Mouse (Mus musculus) urinary bladder, adult 18-20 months (tissue): Measurements from ENCODE around the gene Myom1.
A peak's percentile ranks its signal among the peaks of the same experiment; 100 is the strongest.
"Not testable (repeated sequence)": the region's sequence is repeated elsewhere in the genome, so short reads cannot be mapped to it uniquely, and the experiment has no call there.

Source experiments
- DNase-seq, 2 experiments: peaks; one replicate each; pipeline ENCODE4 v3.0.0; 2022; ENCODE audit warnings: low spot score in 2 of 2, mixed read lengths in 2 of 2

Myom1 gene

DNA sequence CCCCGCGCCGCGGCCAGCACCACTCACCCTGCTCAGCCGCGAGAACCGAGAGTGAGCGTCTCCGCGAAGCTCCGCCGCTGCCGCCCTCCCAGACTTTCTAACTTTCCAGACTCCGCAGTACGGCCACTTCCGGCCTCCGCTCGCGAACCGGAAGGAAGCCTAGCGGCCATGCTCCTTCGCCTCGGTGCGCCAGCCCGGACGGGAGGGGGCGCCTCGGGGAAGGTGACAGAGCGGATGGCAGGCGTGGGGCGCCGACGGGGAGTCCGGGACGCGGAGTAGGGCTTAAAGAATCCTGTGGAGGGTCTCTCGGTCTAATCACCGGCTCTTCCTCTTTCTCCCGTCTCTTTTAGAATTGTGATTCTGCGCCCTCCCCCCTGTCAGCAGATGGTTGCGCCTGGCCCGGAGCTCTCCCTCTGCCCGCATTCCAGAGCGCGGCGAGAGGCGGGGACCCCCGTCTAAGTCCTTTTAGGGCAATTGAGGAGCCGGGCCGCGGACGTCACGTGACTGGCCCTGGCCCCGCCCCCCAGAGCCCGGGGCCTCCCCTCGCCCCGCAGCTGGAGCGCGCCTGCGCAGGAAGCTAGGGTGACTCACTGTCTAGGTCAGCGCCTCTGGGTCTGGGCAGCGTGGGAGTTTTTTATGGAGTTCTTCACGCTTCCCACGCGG lies at the start of gene Myom1:
Gene Myom1 (plus strand): TSS at position 553 of the 663 bp plus-strand sequence.
- DNase-seq: peak; percentile 97 to 99

DNA sequence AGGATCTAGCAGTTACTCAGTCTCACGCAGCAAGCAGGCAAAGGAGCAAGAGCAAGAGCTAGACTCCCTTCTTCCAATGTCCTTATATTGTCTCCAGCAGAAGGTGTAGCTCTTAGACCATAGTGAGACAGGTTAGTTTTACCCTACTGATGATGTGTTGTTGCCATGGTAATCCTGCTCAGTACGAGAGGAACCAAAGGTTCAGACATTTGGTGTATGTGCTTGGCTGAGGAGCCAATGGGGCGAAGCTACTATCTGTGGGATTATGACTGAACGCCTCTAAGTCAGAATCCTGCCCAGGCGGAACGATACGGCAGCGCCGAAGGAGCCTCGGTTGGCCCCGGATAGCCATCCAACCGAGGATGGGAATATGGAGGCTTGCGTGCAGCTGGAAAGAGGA lies 38.9 kb upstream of the Myom1 start:
- peak; percentile 91 to 98 for DNase-seq

DNA sequence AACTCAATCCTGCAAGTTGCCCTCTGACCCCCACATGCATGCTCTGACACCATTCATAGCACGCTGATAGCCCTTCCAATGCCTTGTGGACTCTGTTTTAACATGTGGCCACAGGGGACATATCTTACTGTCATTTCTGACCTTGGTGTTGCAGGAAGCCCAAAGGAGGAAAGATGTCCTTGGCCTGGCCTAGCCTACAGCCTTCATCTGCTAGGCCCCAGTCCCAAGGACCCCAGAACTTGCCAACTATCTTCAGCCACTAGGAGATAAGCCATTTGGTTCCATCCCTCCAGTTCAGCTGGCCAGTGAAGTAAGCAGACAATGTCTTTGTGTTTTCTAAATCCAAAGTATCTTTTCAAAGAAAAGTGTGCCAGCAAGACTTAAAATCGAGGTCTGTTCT lies 37.2 kb upstream of the Myom1 start:
- DNase-seq: no peak

DNA sequence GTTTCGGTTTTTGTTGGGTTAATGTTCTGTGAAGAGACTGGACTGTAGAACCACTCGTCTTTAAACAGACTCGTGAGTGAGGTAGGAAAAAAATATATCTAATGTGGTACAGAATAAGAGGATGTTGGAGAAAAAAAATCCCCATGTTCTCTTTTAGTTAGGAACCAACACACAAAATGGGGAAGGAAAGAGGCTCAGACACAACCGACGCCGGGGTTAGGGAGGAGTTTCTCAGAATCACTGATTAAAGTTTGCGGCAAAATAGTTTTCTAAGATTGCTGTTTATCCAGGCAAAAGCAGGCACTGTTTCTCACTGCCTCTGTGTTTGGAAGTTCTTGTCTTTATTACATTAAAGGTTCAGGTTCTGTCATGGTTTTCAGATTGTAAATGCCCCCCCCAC lies 36.3 kb upstream of the Myom1 start:
- DNase-seq: no peak

DNA sequence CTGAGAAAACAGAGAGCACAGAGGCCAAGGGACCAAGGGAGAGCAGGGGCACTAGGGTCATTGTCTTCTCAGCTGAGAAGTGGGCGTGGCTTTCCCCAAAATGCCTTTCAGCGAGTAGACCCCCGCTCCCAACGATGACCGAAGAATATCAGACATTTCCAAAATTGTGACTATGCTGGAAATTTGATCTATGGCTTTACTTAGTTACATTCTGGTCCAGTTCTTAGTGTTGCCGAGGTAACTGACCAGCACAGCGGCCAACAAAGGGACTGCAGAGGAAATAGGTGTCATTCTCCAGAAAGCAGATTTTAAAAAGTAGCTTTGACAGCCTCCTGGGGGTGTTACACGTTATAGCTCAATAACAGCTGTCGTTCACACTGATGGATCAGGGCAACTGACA lies 35.2 kb upstream of the Myom1 start:
- no peak for DNase-seq

DNA sequence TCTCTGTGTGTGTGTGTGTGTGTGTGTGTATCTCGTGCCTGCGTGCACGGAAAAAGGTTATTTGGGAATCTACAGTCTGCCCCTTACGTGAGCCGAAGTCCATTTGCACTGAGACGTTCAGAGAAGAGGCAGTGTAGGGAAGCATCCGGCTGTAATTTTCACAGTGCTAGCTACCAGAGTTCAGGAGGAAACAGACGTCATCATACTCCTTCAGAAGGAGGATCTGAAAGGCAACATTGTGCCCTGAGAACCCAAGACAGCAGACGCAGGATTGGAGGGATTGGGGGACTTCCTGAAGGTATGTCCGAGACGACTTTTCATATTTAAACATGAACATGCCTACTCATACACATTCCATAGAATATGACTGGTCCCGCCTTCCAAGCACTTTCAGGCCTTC lies 34.8 kb upstream of the Myom1 start:
- no peak for DNase-seq

DNA sequence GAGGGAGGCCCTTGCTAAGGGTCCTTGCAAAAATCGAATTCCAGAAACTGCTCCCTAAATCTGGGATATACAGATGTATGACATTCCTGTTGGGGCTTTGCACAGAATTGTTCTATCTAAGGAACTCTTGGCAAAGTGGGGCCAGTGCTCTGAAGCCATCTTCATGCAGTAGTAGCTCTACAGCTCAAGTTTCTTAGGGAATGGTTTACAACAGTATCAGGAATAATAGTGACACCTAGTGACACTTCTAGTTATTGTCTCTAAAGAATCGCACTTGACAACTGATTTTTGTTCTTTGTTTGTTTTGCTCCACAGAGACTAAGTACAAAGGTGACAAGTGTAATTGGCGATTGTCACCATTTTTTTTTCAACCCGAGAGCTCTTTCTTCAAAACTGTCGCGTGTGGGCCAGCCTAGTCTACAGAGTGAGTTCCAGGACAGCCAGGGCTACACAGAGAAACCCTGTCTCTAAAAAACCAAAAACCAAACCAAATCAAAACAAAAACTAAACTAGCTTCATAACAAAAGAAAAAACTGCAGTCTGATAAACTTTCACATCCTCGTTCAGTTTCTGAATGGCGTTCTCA lies 33.7 kb upstream of the Myom1 start:
- DNase-seq: no peak

DNA sequence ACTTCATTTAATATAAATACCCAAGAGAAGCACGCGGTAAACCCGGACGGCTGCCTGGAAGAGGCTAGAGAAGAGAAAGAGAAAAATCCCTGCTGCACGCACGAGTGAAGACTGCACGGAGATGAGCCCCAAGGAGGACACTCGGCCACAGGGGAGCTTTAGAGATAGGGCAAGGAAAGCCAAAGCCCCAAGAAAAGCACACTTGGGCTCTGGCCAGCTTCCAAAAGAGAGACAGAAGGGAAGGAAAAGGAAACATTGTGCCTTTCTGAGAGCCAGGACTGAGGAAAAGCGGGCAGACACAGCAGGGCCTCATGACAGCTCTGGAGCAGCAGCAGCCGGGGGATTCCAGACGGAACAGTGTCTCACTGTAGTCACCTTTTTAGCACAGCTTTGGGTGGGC lies 31.2 kb upstream of the Myom1 start:
- no peak for DNase-seq

DNA sequence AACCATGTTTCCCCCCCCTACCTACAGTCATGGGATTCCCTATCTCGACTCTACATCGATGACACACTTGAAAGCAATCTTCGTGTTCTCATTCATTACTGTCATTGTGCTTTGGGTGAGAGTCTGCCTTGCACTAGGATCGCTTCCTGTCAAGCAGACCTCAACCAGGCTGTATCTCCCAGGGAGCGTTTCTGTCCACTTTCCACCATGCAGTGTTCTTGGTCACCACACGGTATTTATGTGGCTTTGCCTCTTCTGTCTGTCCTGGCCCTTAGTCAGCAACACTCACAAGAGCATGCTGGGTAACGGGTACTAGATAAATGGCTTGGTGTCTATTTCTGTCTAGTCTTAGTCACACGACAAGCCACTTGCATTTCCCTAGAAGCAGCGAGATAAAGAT lies 29.0 kb upstream of the Myom1 start:
- DNase-seq: no peak

DNA sequence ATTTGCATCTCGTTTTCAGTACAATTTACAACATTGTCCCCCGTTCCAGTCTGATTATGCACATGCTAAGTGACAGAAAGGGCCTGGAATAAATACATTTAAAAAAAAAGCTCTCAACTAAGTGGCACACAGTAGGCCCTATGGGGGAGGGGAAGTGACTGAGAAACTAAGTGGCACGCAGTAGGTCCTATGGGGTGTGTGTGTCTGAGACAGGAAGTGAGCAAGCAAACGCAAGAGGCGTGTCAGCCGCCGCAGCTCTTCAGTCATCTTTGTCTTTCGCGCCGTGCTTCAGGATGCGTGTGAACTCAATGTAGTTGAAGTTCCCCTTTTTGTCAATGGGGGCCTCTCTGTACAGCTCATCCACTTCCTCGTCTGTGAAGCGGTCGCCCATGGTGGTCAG lies 28.4 kb upstream of the Myom1 start:
- not testable (repeated sequence) for DNase-seq

DNA sequence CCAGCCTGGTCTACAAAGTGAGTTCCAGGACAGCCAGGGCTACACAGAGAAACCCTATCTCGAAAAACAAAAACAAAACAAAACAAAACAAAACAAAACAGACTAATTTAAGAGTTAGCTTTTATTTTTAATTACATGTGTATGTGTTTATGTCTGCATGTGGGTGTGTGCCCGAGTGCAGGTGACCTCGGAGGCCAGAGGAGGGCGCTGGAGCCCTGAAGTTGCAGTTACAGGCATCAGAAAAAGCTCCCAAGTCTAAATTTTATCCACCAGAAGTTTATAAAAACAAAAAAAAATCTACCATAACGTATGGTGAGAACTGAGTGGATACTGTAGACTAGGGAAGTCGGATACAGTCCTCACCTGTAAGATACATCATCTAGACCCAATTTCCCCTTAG lies 24.6 kb upstream of the Myom1 start:
- DNase-seq: no peak

DNA sequence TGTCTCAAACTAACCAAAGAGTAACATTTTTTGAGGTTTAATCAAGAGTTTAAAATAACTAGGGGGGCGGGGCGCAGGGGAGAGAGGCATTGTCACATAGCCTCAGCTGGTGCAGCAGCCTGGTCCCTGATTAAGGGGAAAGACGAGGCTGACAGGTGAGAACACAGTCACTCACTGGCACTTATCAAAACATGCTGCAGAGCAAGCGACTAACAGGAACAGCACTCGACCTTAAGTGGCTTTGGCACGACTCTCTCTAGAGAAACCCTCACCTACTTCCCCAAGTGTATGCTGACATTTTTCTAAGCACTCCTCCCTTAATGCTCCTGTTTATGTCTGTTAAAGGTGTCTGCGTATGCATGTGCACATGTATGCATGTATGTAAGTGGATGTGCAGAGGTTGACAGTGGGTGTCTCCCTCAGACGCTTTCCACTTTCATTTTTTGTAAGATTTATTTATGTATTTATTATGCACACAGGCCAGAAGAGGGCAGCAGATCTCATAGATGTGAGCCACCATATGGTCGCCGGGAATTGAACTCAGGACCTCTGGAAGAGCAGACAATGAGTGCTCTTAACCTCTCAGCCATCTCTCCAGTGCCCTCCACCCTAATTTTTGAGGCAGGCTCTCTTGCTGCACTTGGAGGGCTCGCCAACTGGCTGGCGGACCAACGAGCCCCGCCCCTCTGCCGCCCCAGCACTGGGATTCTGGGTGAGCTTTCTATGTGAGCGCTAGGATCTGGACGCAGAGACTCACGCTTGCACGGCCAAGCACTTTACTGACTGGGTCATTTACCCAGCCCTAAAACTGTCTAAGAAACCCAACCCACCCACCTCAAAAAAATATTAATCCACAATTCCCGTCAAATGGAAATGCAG lies 22.8 kb upstream of the Myom1 start:
- DNase-seq: no peak

DNA sequence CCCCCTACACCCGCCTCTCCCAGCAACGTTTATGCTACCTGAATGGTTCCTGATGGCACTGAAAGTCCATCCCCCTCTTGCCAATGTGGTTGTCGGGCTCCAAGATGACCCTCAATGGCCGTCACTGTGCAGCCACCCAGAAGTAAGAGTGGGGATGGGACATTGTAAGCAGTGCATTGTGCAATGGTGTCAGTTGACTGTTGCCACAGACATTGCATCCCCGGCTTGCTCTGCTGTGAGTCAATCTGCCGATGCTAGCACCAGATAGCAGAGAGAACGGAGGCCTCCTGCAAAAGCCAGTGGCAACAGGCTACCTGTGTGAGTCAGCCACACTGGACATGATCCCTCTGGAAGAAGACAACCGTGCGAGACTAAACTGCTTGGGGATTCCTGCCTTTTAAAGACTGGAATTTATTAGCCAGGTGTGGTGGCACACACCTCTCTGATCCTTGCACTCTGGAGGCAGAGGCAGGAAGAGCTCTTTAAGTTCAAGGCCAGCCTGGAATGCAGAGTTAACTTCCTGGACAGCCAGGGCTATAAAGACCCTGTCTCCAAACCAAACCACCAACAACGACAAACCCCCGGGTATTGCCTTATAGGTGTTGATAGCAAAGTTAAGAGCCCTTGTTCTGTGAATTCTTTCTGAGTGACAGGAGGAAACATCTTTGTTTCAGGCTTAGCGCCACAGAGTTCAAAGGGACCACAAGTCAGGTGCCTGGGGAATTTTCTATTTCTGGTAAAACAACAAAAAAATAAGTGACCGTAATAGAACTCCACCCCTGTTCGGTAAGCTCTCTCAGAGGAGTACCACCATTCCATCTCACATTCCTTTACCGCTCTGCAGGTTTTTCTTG lies 16.7 kb upstream of the Myom1 start:
- peak in 1 of 2 experiments; percentile 69 for DNase-seq

DNA sequence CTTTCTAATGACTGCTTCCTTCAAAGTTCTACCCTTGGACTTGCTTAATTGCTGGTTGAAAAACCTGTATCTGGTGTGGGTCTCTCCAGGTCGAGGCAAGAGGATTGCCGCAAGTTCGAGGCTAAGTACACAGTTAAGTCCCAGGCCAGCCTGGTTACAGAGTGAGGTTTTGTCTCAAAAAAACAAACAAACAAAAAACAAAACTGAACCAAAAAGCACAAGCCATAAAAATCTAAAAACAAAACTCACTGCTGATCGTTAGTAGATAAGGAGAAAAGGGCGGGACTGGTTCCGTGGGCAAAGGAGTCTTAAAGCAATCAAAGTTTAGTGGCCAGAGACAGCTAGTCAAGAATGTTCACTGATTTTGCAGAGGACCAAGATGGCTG lies 16.1 kb upstream of the Myom1 start:
- no peak for DNase-seq

DNA sequence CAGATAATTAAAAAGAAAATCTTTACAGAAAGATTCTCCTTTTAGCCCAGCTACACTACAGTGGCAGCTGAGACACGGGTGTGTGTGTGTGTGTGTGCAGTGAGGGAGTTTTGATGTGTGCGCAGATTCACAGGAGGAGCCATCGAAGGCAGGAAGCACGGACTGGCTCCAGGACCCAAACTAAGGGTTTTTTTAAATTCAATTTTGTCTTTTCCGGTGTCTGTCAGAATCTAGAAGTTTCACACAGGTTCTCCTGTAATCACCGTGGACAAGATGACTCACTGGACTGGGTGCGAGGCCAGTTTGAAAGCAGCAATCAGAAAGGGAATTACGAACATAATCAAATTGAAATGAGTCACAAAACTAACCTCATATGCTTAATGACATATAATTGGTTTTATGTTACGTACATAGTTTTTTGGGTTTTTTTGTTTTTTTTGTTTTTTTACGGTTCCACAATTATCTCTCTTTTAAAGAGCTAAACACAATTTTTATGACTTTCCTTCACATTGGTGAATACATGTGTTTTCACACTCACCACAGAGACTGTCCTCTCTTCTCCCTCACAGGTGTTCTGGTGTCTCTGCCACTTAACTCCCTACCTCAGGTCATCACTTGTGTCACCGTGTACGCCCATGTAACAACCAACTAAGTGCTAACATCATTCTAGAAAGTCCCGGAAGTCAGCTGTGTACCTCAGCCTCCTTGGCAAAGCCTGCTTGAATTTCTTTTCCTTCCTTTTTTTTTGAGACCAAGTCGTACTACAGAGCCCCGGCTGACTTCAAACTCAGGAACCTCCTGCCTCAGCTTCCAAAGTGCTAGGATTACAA lies 15.4 kb upstream of the Myom1 start:
- DNase-seq: no peak

DNA sequence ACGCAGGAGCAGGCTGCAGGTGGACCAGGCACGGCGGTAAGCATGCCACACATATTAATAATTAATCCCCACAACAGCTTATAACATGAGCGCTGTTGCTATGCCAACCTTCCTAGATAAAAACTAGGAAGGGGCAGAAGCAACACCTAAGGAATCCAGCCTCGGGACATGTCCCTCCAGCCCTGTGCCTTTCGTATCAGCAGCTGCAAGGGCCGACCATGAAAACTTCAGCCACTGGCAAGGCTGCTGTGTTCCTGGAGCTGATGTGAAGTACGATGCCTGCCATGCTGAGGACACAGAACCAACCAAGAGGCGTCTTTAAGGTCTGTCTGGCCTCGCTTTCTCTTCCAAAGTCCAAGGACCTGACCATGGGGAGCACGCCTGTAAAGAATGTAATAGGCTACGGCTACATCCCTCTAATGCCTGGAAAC lies 14.1 kb upstream of the Myom1 start:
- no peak for DNase-seq

DNA sequence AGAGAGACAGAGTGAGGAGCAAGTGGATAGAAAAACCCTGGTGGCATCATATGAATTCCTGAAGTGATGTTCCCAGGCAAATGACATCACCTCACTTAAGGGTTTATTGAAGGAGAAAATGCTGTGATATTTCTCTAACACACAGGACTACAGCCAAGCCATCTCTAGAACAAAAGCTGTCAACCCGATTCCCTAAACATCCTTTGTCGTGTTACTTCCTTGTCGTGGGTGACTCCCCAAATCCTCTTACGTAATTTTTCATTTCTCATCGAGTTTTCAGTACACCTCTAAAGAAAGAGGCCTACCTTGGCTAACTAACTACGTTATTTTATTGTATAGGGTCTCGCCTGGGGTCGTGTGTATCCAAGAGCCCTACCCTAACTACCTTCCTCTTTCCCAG lies 13.0 kb upstream of the Myom1 start:
- DNase-seq: no peak

DNA sequence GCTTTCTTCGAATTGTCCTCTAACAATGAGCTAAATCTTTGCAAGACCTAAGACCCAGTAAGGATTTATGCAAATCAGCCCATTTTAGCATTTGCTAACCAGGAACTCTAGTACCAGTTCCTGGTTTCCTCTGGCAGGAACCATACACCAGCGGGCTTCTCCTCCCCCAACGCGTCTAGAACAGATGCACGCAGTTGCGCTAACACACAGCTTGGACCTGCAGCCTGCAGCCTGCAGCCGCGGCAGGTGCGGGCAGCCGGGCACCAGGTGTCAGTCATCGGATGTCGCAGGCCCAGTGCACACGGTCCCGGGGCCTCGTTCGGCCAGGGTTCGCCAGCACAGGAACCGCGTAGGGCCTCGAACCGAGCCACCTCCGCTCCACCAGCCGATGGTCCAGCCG lies 12.4 kb upstream of the Myom1 start:
- no peak for DNase-seq

DNA sequence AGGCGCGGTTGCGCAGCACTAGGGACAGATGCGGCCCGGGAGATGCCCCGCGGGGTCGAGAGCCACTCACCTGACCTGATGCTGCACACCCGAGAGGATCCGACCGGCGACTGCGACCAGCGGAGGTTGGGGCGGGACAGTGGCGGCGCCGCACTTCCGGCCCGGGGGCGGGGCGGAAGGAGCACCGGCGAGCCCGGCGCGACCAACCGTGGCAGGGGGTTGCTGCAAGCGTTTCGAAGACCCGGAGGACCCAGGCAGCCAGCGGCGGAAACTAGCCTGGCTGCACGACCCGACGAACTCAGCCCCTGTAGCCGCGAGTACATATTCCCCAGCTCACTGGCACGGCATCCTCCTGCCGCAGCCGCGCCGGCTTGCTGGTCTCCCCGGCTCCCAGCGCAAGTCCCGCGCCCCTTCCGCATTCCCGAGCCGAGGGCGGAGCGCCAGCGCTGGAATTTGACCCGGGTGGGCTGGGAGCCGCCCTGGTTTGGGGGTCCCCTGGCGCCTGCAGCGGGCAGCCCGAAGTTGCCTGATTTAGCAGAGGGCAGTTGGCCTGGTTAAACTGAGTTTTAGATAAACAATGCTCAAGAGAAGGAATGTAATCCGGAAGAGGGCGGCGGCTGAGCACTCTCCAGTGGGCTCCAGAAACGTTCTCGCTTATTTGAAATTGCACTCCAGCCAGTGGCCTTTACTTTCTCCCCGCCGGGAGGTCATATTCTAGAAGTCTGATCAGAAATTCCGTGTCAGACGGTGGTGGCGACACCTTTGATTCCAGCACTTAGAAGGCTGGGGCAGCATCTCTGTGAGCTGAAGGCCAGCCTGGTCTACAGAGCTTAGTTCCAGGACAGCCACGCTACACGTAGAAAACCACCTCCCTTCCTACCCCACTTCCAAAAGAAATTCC lies 11.8 kb upstream of the Myom1 start:
- DNase-seq: peak; percentile 73 to 83
